Mouse (Mus musculus) thymus, adult 2 months (tissue): ENCODE results near the gene Dlx6. TPM values are rescaled to one million over a fixed set of nuclear protein-coding genes. Genes with fewer than 3 reads are reported as not detected.

ENCODE experiments used
- DNase-seq: peaks from one replicate; pipeline ENCODE4 v3.0.0; 2021
- H3K27ac ChIP-seq: fragments of 200-500 bp; 2 replicates; pipeline ENCODE4 v1.5.1; 2012; ENCODE audit warnings: low read length, control low read depth; ENCODE audit not compliant: control insufficient read depth, insufficient read depth
- H3K27me3 ChIP-seq: fragments of 200-500 bp; 2 replicates; pipeline ENCODE4 v1.6.1; 2012; ENCODE audit warnings: mild to moderate bottlenecking, low read length, moderate library complexity, mixed read lengths; ENCODE audit not compliant: control insufficient read depth, insufficient read depth
- H3K36me3 ChIP-seq: fragments of 200-500 bp; 2 replicates; pipeline ENCODE4 v1.6.1; 2012; ENCODE audit warnings: mild to moderate bottlenecking, low read length, moderate library complexity; ENCODE audit not compliant: control insufficient read depth, insufficient read depth
- H3K4me1 ChIP-seq: fragments of 200-500 bp; replicated peaks from 2 replicates; pipeline ENCODE4 v1.6.1; 2012; ENCODE audit warnings: low read length; ENCODE audit not compliant: control insufficient read depth, insufficient read depth
- H3K4me3 ChIP-seq: fragments of 200-500 bp; 2 replicates; pipeline ENCODE4 v1.5.1; 2012; ENCODE audit warnings: mild to moderate bottlenecking, low read length, control low read depth, moderate library complexity; ENCODE audit not compliant: control insufficient read depth, insufficient read depth
- CTCF ChIP-seq: fragments of 200-500 bp; IDR thresholded peaks from 2 replicates; pipeline ENCODE4 v1.5.1; 2012; ENCODE audit warnings: mild to moderate bottlenecking, control low read depth, low read length, moderate library complexity, borderline replicate concordance; ENCODE audit not compliant: control insufficient read depth, poor library complexity, insufficient read depth; ENCODE audit errors: extremely low read depth
- POLR2A ChIP-seq: fragments of 200-500 bp; IDR thresholded peaks from 2 replicates; pipeline ENCODE4 v1.6.1; 2012; ENCODE audit warnings: mild to moderate bottlenecking, low read length, control low read depth, moderate library complexity; ENCODE audit not compliant: control insufficient read depth, poor library complexity, insufficient read depth; ENCODE audit errors: extremely low read depth
- WGBS: fragments of 180-500 bp; shearing (Covaris S2); methylation state at CpG from one replicate; pipeline ENCODE4 v1.1.7; 2018; 5-methylcytosine and 5-hydroxymethylcytosine counted together
- polyA plus RNA-seq: library from polyadenylated mRNA; depleted of rRNA; stranded (reverse); fragments of >200 nt; gene quantifications from 2 replicates; pipeline ENCODE4 v1.2.3, GENCODE M21; 2012

Dlx6 gene
- polyA plus RNA-seq, 1 experiment: not detected

DNA sequence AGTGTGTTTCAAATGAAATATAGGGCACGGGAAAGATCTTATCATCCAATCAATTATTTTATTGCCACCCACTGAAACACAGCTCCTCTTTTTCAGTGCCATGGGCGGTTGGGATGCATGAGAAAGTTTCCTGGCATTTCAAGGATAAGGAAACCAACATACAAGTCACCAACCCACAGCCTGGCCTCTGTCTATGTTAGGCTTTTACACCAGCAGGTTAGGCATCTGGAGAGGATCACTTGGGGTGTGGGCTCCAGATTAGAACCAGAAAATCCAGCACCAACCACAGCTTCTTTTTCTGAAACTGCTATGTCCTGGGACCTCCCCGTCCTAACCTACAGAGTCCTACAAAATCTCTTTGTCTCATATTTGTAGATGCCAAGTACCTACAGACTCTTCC, 10.2 kb upstream of the Dlx6 start:
- 46% methylated on average over 3 of the region's 3 CpGs for WGBS
- H3K36me3 ChIP-seq: no peaks in the 10 kb centered on the region
- no peak for DNase-seq
- peaks cover 6% of the 10 kb centered on the region; the same call in 1 of the 2 replicates for H3K27me3 ChIP-seq
- no peak overlapping the region for H3K4me3 ChIP-seq
- TF ChIP-seq POLR2A: no peak
- no peak for TF ChIP-seq CTCF
- H3K4me1 ChIP-seq: no peaks in the 10 kb centered on the region
- no peak overlapping the region for H3K27ac ChIP-seq

DNA sequence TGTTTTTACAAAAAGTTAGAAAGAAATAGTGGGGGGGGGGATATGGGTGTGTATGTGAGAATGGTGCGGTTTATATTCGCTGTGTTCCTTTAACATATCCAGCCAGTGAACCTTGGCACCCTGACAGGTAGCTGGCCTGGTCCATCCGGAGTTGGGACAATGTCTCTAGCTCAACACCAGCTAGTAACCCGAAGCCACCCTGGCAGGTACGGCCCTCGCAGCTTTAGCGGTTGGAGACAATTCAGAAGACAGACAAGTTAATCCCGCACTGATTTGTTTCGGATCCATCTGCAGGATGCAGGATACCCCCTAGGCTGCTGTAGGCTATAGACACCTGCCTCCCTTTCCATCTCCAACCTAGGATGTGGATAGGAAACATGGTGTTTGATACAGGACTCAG, 9.0 kb upstream of the Dlx6 start:
- Histone ChIP-seq H3K36me3 (no peaks in the 10 kb centered on the region), H3K27me3 (peaks cover 9% of the 10 kb centered on the region), H3K4me3 (no peak overlapping the region), H3K4me1 (no peaks in the 10 kb centered on the region), H3K27ac (no peak overlapping the region)
- DNase-seq: no peak
- 6% methylated on average over 9 of the region's 9 CpGs for WGBS
- TF ChIP-seq CTCF: no peak
- TF ChIP-seq POLR2A: no peak

GRCm38 (mm10) chr6:6854902-6855745, 8.0 kb upstream of the Dlx6 start:
- TF ChIP-seq CTCF (no peak), POLR2A (no peak)
- 12% methylated on average over 25 of the region's 25 CpGs for WGBS
- Histone ChIP-seq H3K27ac (no peak overlapping the region), H3K4me1 (no peaks in the 10 kb centered on the region), H3K36me3 (no peaks in the 10 kb centered on the region), H3K4me3 (no peak overlapping the region), H3K27me3 (peaks cover 9% of the 10 kb centered on the region)
- DNase-seq: no peak

DNA sequence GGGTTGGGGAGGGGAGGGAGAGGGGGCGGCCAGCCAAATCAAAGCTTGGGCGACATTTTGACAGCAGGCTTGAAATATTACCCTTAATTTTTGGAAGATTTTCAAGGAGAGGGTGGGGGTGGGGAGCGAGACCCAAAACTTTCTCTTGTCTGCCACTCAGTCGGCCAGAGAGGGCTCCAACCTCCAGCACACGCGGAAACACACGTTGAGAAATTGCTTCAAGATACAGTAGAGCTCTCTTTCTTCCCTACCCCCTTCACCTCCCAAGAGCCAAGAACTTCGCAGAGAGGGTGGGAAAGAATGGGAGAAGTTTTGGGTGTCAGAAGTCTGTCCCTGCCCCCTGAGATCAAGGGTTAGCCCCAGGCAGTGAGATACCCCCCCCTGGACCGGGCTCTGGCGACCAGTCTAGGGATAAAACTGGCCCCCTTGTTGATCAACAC, 7.4 kb upstream of the Dlx6 start:
- Histone ChIP-seq H3K27ac (no peak overlapping the region), H3K4me3 (no peak overlapping the region), H3K36me3 (no peaks in the 10 kb centered on the region), H3K4me1 (no peaks in the 10 kb centered on the region), H3K27me3 (peaks cover 11% of the 10 kb centered on the region)
- DNase-seq: no peak
- TF ChIP-seq CTCF: no peak
- WGBS: 8% methylated on average over 10 of the region's 10 CpGs

DNA sequence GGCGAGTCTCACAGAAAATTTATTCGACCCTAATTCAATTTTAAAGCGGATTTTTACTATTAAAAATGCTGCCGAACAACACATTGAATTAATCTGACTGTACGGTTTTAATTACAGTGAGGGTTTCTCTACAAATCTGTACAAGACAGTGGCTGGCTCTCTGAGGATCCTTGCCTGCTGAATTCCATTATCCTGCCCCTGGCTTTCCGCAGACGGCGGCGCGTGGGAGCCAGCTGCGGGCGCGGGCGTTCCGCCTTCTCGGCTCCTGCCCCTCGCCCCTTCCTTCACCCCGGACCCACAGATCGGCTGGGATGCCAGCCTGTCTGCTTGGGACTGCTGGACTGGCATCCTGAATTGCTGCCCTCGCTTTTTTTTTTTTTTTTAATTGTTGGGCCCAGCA, 6.8 kb upstream of the Dlx6 start:
- Histone ChIP-seq H3K36me3 (no peaks in the 10 kb centered on the region), H3K27ac (no peak overlapping the region), H3K4me3 (no peak overlapping the region), H3K4me1 (no peaks in the 10 kb centered on the region), H3K27me3 (peaks cover 12% of the 10 kb centered on the region)
- TF ChIP-seq POLR2A (no peak), CTCF (no peak)
- 10% methylated on average over 20 of the region's 20 CpGs for WGBS
- no peak for DNase-seq

DNA sequence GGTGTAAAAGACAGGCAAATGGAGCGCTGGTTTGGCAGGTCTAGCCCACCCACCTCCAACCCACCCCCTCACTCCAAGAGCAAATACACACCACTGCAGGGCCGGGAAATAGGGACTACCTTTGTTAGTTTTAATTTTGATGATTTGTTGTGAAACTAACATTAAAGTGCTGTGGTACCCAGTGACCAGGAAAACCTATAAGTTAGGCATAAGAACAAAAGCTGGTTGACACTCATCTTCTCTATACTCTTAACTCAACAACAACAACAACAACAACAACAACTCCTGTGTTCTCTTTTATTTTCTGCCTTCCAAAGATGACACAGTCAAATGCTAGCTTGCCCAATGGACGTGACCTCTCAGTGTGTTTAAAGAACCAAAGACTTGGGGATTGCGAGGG, 6.3 kb upstream of the Dlx6 start:
- Histone ChIP-seq H3K27ac (no peak overlapping the region), H3K36me3 (no peaks in the 10 kb centered on the region), H3K4me3 (no peak overlapping the region), H3K27me3 (peaks cover 12% of the 10 kb centered on the region), H3K4me1 (no peaks in the 10 kb centered on the region)
- no peak for DNase-seq
- 17% methylated on average over 4 of the region's 4 CpGs for WGBS
- TF ChIP-seq POLR2A: no peak
- TF ChIP-seq CTCF: no peak
